Mouse (Mus musculus): Measurements from ENCODE around the gene Slc46a1.

The Slc46a1 gene

DNA sequence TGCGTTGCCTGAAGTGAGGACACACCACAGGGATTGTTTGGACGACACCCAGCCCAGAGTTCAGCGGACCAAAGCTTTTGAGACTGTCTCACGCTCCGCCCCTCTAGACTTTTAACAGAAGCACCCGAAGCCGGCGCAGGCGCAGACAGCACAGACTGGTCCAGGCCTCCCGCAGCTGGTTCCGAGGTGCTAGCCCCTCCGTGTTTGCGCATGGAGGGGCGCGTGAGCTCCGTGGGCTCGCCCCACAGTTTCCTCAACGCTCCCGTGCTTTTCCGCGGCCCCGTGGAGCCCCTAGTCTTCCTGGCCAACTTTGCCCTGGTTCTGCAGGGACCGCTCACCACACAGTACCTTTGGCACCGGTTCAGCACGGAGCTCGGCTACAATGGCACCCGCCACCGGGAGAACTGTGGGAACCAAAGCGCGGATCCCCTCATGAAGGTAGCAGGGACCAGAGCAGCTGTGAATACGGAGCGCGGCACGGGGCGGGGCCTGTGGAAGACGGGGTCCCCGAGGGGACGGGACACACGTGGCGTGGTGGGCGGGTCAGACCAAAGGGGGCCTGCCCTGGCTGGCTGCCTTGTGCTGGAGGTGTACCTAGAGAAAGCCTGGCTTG is at the start of gene Slc46a1:
TSS of gene Slc46a1 (plus strand) at position 130 of the 613 bp plus-strand sequence.
- peak; percentile 80 for DNase-seq

DNA sequence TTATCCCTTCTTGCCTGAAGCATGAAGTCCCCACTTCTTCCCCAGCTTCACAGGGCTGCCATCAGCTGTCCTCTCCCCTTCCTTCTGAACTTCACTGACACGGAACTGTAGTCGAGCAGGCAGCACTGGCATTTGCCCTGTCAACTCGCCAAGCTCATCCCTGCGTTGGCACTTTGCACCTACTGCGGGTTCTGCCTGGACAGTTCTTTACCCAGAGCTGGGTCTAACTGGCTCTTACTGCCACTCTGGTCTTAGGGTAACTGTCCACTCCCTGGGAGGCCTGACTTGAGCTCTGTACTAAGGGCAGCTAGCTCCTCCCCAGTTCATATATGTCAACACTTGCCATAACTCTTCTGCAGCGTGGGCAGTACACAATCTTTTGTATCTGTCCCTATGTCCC is 48.6 kb upstream of the Slc46a1 start:
- DNase-seq: no peak

DNA sequence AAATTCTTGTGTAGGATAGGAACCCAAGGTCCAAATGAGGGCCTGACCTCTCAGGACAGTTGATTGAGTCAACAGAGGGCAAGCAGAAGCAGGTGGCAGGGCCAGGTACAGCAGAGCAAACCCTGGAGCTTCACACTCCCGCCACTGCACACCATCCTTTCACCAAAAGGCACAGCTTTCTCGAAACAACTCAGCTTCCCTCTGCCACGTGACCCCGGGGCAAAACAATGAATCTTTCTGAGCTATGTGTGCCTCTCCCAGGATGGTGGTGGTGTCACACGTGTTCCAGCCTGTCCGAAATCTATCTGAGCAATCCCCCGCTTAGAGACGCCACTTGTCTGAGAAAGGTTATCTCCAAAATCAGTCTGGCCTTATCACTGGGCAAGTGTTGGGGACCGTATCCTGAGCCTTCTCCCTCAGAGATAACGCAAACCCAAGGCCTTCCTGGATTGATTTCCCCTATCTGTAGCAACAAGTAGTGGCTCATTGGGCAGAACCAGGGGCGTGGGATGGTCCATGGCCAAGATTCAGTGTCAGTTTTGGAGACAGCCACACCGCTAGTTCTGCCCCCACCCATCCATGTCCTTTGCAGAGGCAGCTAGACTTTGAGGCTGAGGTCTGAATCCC is 45.1 kb upstream of the Slc46a1 start:
- DNase-seq: no peak

GRCm38 (mm10) chr11:78421201-78422009 is 44.1 kb upstream of the Slc46a1 start:
- no peak for DNase-seq

DNA sequence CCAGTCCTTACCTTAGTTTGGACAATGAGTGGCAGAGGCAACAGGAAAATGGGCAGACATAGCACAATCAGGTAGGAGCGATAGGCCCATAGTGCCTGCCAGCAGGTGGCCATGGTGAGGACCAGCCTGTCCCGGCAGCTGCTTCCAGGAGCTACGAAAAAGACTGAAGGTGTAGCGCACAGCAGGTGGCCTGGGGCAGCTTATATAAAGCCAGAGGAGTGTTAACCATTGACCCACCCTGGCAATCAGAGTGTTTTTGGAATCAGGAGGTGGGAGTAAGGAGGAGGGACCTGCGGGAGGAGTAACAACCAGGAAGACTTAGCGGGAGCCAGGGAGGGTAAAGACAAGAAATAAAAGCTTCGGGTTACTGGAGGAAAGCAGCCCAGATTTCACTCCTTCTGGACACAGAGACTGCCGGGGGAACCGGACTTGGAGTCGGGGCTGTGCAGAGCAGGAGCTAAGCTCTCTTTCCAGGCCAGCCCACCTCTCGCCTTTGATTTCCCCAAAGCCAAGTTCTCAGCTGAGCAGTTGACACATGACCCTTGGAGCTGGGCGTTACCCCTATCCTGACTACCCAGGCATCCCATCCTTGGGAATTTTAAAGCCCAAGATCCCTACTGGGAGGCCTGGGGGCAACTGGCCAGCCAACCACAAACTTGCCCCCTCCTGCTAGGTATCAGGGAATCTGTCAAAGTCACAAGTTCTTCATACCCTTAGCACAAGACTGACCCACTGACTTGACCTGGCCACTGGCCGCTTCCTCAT is 43.3 kb upstream of the Slc46a1 start, which contains the start of gene Slc13a2:
TSS of gene Slc13a2 (minus strand) at position 163 of the 765 bp plus-strand sequence.
- no peak for DNase-seq

- DNase-seq: peak; percentile 34
These were observed 41.1 kb upstream of the Slc46a1 start for GRCm38 (mm10) chr11:78424352-78424751.

DNA sequence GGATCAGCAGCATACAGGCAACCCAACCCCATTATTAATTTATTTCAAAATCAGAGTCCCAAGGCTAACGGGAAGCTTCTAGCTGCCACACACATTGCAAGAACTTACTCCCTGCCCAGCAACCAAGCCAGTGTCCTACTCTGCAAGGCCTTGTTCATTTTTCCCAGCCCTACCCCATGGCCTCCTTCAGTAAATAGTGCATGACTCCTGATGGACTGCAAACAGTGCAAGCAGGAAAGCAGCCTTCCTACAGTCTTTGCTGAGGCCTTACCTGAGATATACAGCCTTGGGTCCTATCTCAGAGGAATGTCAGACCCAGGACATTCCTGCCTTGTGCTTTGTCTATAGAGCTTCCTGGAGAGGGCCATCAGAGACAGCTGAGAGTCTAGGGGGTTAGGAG is 39.9 kb upstream of the Slc46a1 start:
- no peak for DNase-seq

- no peak for DNase-seq
These were observed 37.8 kb upstream of the Slc46a1 start for GRCm38 (mm10) chr11:78427655-78428054.

DNA sequence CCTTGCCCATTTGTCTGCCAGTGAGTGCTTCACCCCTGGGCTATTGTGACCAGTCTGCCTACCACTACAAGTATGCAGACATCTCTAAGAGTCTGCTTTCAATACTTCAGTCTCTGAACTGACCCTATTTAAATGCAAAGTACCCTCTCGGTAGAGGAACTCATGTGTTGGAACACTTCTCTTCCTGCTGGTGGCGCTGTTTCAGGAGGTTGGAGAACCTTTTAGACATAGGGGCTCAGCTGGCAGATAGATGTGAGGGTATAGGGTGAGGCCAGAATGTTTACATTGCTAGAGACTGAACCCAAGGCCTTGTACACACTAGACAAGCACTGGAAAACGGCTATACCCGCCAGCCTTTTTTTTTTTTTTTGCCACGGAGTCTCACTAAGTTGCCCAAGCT is 37.2 kb upstream of the Slc46a1 start:
- DNase-seq: no peak

DNA sequence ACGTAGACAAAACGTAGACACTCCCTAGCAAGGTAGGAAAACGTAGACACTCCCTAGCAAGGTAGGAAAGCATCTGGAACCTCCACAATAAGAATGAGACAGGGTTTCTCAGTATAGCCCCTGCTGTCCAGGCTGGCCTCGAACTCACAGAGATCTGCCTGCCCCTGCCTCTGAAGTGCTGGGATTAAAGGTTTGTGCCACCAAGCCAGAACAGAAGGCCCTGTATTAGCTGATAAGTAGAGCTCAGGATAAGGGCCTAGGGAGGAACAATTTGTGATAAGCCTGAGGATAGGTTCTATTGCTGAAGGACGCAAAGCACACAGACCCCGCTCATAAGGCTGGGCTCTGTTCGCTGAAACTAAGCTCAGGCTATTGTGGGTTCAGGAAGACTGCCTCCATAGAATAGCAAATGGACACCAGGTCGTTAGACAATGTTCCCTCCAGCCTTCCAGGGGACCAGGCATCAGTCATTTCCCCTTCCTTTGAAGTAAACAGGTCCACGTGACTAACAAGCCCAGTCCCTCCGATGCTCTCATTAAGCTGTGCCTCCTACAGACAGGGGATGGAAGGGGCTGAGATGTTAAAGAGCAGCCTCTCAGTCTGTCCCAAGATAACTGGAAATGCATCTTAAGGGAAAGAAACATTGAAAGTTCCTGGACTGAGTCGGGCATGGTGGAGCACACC is 35.2 kb upstream of the Slc46a1 start:
- no peak for DNase-seq

GRCm38 (mm10) chr11:78431176-78431575 is 34.3 kb upstream of the Slc46a1 start:
- DNase-seq: no peak

DNA sequence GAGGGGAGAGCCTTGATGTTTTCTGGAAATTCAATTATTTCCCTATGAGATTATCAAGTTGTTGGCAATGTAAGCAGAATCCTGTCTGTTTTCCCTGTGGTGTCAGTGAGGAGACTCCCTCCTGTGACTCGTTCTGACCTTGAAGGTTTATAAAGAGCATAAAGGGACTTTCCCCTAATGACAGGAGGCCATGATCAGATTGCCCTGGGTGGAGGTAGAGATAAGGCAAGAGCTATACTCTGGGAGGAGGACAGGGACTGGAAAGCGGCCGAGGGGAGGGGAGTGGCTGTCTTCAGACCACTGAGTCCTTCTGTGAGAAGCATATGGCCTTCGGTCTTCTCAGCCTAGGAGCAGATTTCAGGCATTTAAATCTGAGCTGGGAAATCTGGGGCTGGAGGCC is 31.4 kb upstream of the Slc46a1 start:
- no peak for DNase-seq

DNA sequence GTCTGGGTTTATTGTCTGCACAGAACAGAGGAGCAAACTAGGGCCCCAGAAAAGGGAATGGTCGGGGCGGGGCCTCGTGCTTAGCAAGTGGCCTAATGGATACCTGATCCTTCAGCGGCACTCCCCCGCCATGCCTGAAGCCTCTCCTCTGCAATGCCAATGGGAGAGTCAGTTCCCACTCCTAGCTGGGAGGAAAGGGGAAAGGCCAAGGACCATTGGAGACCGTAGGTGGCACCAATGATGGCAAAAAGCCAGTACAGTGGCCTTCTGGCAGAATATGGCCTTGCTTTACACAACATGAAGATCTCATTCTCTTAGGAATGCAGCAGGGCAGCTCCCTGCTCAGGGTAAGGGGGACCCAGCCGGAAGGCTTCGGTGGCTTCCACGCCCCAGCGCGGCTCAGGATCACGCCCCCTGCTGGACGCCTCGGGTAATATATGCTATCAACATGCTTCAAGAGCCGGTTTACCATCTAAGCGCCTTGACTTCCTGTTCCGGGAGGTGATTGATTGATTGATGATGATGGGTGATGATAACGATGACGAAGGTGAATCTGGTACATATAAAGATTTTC is 29.6 kb upstream of the Slc46a1 start:
- peak; percentile 58 for DNase-seq

DNA sequence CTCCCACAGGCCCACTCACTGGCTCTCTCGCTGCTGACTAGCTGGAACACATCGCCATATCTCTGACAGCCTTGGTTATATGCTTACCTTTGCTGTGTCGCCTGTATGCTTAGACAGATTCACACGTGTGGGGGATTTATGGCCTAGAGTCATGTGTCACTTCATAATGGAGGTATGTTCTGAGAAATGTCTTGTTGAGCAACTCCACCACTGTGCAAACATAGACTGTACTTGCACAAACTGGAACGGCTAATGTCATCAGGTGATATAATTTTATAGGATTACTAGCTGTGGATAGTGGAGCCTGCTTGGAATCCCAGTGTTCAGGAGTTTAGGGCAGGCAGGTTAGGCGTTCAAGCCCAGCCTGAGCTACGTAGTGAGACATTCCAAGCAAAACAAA is 28.3 kb upstream of the Slc46a1 start:
- no peak for DNase-seq

GRCm38 (mm10) chr11:78438399-78438930 is 27.0 kb upstream of the Slc46a1 start:
- DNase-seq: no peak

DNA sequence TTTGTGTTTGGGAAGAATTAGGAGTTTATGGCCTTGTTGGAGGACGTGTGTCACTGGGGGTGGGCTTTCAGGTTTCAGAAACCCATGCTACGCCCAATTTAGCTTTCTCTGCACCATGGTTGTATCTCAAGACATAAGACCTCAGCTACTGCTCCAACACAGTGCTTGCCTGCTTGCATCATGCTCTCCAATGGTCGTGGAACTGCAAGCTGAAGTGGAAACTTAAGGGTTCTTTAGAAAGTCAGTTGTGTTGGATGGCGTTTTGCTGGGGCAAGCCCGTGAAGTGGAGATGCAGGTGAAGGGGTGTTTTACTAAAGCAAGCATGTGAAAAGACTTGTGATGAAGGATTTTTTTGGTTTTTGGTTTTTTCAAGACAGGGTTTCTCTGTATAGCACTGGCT is 22.4 kb upstream of the Slc46a1 start:
- no peak for DNase-seq

DNA sequence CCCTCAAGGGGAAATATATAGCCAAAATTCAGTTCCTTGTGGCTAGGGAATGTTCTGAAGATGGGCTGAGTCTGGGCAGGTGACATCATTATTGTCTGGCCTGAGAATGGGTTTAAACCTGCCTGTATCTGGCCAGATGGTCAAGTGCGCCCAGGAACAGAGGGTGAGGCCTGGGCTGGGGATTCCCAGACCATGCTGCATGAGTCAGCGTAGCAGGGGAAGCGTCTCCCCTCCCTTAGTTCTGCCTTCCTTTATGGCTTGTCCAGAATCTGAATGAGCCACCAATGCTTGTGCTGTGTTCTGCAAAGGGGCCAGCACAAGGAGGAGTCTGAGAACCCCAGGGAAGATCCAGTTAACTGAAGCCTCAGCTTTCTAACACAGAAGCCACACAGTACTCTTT is 18.3 kb upstream of the Slc46a1 start:
- no peak for DNase-seq

- DNase-seq: no peak
These were observed 17.3 kb upstream of the Slc46a1 start for GRCm38 (mm10) chr11:78448242-78448641.

GRCm38 (mm10) chr11:78450337-78450736 is 15.2 kb upstream of the Slc46a1 start:
- DNase-seq: no peak

DNA sequence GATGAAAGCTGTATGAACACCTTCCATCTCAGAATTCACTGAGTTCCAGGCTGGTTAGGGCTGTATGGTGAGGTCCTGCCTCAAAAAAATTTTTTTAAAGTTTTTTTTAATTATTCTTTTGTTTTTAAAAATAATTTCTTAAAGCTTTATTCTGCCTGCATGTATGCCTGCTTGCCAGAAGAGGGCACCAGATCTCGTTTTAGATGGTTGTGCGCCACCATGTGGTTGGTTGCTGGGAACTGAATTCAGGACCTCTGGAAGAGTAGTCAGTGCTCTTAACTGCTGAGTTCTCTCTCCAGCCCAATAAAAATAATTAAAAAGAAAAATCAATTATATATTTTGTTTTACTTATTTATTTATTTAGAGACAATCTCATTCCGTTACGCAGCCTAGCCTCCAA is 11.8 kb upstream of the Slc46a1 start:
- peak; percentile 83 for DNase-seq

DNA sequence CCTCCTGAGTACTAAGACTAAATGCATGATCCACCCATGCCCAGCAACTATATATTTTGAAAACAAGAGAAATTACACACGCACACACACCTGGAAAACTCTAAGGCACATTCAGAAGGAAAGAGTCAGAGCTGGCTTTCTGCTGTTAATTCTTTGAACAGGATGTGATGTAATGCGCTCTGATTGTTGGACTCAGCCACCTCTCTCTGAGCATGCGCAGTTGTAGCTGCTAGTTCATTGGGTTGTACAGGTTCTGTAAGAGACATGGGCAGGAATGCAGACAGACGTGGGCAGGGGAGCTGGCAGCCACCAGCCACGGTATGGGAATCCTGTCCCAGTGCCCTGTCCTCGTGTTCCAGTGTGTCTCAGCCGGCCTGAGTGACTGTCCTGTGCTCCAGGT is 11.2 kb upstream of the Slc46a1 start:
- no peak for DNase-seq

DNA sequence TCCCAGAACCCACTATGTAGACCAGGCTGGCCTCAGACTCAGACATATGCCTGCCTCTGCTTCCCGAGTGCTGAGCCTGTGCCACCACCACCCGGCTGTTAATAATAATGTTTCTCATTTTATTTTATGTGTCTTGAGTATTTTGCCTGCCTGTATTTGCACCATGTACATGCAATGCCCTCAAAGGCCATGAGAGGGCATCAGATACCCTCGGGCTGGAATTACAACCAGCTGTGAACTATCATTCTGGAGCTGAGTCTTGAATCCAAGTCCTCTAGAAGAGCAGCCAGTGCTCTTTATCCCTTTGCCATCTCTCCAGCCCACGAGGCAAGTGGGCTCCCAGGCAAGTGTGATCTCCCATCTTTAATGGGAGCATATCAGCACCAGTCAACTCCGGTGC is 10.2 kb upstream of the Slc46a1 start:
- DNase-seq: peak; percentile 64
